Mouse (Mus musculus) heart, adult 8-10 months (tissue): ENCODE data around the gene Chst5. TPM values are rescaled to one million over a fixed set of nuclear protein-coding genes. Genes with fewer than 3 reads are reported as not detected.
"Not testable (repeated sequence)": the region's sequence is repeated elsewhere in the genome, so short reads cannot be mapped to it uniquely, and the experiment has no call there.

Experiments used
- DNase-seq: peaks from one replicate; pipeline ENCODE4 v3.0.0; 2022; ENCODE audit warnings: low spot score
- total RNA-seq, 4 experiments: library from RNA; stranded (reverse); gene quantifications; 2 replicates each; pipeline ENCODE4 v1.2.4; 2022

The Chst5 gene
- total RNA-seq, 4 experiments from 2014 or later, result not detected

DNA sequence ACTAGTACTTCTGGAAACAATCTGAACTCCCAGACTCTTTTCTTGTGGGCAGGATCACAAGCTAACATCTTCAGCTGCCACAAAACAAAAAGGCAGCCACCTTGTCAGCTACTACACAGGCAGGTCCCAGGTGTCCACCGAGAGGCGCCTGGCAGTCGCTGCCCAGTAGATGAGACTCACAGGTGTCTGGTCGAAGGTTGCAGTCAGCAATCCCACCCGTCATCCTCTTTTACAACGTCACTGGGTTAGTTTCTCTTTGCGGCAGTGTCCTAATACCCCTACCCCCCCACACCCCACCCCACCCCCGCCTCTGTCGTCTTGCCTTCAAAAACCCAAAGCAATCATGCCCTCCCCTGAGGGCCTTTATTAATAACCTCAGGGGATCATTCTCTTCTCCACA, 34.5 kb downstream of the Chst5 start:
- DNase-seq, result no peak

DNA sequence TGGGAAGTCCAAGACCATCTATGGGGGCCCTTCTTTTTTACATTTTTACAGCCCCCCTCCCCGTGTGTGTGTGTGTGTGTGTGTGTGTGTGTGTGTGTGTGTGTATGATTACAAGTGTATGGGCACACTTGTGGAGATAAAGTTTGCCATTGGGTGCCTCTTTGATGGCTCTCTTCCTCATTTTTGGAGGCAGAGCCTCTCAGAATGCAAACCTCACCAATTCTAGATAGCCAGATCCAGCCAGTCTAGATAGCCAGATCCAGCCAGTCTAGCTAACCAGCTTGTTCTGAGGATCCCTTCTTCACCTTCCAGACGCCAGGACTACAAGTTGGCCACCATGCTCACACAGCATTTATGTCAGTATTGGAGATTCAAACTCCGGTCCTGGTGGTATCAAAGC, 39.0 kb downstream of the Chst5 start:
- DNase-seq, result no peak

DNA sequence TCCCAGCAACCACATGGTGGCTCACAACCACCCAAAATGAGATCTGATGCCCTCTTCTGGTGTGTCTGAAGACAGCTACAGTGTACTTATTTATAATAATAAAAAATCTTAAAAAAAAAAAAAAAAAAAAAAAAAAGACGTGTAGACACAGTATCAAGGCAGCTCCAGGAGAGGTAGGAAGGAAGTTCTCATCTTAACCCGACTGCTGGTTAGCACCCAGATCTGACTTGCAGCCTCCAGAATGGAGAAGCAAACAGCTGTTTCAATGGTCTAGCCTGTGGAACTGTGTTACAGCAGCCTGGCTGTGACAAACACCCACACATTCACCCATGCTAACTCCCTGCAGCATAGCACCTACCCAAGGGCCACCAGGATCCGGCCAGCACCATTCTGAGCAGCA, 39.9 kb downstream of the Chst5 start:
- no peak for DNase-seq

DNA sequence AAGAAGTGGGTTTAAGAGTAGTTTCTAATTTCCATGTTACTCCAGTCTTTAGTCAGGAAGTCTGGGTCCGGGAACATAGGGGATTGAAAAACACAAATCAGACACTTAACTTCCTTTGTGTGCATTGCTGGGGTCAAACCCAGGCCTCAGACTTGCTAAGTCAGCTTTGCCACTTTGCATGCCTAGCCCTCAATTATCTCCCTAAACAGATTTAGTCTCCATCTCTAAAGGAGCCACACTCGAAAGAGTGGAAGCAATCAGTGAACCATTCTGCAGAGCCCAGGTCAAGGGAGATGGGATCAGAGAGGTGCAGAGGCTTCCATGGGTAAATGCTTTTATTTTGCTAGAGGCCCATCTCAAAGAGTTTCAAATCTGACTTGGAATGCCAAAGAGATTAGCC, 41.6 kb downstream of the Chst5 start:
- no peak for DNase-seq

DNA sequence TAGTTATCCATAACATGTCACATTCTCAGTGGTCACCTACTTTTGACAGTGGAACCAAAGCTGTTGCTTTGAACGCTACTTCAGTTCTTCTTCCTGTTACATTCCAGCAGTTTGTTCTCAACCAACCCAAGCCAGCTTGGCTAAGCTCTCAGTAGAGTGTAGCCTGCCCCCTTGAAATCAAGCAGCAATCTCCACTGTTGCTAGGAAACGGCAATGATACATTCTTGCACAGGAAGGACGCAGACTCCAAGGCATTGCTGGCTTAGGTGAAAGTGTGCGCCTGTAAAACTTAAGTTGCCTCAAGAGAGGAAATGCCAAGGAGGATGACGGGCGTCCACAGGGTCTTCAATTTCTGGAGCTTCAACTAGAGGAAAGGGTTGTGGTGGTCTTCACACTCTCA, 44.4 kb downstream of the Chst5 start:
- DNase-seq, result no peak

DNA sequence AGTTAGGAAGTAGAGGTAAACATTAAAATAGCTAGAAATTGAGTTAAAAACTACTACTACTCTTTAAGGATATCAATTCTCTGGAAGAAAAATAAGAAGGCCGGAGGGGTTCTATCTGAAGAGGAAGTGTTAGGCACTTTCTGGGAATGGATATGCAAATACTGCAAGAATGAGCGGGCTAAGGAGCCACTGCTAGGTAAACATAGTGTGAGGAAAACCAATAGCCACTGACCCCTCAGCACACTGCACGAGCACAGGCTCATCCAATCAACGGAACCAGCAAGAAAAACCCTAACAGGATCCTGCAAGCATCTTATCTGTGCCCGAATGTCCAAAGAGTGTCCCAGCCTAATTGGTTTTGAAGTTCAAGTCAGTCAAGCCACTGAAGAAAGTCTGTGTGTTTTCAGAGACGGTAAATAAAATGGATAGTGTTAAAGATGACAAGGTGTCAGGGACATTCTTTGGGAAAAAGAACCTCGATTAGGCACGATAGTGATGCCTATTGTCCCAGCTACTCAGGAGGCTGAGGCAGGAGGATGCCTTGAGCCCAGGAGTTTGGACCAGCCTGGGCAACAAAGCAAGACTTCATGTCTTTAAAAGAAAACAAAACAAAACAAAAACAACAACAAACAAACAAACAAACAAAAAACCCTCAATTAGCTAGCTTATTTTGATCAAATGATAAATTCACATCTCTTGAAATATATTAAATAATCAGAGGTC, 45.0 kb downstream of the Chst5 start:
- no peak for DNase-seq

DNA sequence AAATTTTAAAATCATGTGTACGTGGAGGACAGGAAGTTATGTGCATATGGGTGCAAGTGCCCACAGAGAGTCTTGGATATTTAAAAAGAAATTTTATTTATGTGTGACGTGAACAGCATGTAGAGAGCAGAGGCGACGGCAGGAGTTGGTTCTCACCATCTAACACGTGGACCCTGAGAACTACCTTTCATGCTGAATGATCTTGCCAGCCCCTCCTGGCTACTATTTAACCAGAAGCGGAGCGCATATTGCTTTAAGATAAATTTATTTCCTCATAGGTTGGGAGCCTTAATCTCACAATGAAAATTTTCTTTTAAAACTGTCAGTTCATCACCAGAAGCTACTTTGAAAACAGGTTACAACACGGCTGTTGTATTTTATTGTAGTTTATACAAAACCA, 45.6 kb downstream of the Chst5 start:
- no peak for DNase-seq

DNA sequence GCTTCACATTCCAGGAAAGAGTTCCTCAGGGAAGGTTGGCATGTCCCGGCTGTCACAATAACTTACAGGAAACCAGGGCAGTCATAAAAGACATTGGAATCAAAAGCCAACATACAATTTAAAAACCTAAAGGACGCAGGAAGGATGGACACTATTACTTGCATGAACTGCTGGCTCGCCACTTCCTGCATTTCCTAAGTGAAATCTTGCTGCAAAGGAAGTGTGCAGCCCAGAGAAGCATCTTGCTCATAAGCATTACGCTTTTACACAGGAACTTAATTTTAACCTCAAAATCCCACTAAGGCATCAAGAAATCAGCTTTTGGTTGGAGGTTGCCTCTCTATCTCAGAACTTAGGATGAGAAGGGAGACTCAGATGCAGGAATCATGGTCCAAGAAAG, 47.0 kb downstream of the Chst5 start:
- DNase-seq, result no peak

DNA sequence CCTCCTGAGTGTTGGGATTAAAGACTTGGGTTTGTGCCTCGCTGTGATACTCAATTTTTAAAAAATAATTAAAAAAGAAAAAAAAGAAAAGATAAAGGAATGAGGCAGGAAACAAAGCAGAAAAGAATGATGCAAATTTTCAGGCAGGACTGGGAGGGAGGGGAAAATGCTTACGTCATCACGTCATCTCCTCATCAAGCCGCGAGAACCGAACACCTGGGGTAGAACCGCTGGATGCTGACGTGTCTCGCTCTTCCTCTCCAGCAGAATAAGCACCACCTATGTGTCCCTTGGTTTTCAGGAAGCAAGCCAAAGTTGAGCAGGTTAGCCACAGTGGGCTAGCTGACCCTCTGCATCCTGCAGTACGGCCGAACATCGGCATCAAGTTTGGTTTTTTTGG, 54.3 kb downstream of the Chst5 start:
- no peak for DNase-seq

DNA sequence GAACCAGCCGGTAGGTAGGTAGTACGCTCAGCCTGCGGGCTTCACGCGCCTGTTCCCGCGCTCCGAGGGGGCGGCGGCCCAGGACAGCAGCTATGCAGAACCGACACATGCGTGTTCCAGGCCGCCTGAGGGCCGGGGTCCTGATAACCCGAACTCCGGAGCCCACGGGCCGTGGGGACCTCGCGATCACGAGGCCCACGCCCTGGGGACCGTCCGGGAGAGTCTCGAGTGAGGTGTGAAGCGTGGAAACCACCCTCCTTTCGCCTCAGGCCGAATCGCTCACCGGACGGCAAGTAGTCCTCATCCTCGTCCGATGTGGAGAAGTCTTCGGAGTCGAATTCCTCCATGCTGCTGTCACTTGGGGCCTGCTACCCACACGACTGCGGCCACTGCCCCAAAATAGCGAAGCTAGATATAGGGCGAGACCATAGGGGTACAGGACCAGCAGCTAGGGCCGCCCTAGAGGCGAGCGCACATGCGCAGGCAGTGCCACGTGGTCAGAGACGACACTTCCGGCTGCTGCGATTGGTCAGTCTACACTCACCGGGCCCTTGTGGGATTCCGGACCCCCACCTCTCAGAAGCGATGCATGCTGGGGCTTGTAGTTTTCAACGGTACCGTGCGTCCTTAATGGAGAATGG, 56.3 kb downstream of the Chst5 start, which contains the start of gene Cfdp1:
TSS of gene Cfdp1 (minus strand) at position 431 of the 641 bp plus-strand sequence.
- peak; percentile 99 for DNase-seq

DNA sequence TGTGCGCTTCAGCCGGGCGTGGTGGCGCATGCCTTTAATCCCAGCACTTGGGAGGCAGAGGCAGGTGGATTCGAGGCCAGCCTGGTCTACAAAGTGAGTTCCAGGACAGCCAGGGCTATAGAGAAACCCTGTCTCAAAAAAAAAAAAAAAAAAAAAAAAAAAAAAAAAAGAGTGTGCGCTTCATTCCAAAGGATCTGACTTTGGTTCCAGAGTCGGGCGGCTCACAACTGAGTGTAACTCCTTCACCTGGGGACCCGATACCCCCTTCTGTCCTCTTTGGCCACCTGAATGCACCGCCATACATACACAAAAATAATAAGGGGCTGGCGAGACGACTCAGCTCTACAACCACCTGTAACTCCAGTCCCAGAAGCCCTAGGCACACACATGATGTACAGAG, 57.0 kb downstream of the Chst5 start:
- not testable (repeated sequence) for DNase-seq

DNA sequence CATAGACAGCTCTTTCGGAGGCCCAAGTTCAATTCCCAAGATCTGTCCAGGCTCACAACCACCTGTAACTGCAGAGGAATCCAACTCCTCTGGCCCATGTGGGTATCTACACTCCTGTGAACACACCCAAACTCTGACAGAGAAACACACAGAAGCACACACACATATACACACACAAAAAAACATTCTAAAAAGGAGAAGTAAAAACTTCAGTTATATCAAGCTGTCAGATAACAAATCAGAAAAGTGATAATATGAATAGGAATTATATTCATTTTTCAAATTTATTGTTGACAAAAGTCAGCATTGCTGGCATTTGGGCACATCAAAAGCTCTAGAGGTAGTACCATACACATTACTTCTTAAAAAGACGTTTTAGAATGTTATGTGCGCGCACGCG, 63.5 kb downstream of the Chst5 start:
- DNase-seq, result no peak

Other genes starting within 250 kb of the Chst5 start
- not detected for gene Ctrb1, start 219.4 kb downstream of the Chst5 start, total RNA-seq
- 10 to 100 TPM; 18.5 to 21.8 (median 19.5) TPM for gene Bcar1, start 166.6 kb downstream of the Chst5 start, total RNA-seq
- 10 to 100 TPM; 27.4 to 37.6 (median 32.7) TPM for gene Cfdp1, start 56.2 kb downstream of the Chst5 start, total RNA-seq
- 1 to 10 TPM; 2.5 to 3.6 (median 2.6) TPM for gene Tmem170, start 33.7 kb downstream of the Chst5 start, total RNA-seq
- 1 to 10 TPM; 2.1 to 2.7 (median 2.4) TPM for gene Tmem231, start 23.4 kb upstream of the Chst5 start, total RNA-seq
- 100 to 1,000 TPM; 121 to 131 (median 122) TPM for gene Gabarapl2, start 30.3 kb upstream of the Chst5 start, total RNA-seq
- gene Adat1, start 81.9 kb upstream of the Chst5 start, total RNA-seq, result 1 to 10 TPM; 1.5 to 2.1 (median 1.8) TPM
- gene Kars, start 100.9 kb upstream of the Chst5 start, total RNA-seq, result 100 to 1,000 TPM; 106 to 113 (median 110) TPM
- gene Terf2ip, start 101.0 kb upstream of the Chst5 start, total RNA-seq, result 10 to 100 TPM; 11.0 to 12.7 (median 11.3) TPM
- gene Gm6793, start 104.6 kb upstream of the Chst5 start, total RNA-seq, result under 1 TPM in 2 of 4 experiments, not detected in 2; 0.22 to 0.57 TPM